ENCODE assay signal across 24 mouse cellular contexts in the genomic region with DNA sequence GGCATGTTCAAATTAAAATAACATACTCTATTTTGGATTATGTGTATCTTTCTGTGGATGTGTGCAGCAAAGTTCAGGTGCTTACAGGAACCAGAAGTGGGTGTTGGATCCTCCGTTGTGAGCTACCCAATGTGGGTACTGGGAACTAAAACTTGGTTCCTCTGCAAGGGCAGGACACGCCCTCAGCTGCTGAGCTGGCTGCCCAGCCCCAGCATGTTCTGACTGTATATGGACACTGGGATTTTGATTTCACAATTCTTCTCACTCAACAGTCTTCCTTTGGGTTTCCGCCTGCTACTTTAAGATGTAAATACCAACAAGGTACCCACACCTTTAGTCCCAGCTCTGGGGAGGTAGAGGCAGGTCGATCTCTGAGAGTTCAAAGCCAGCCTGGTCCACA. TPM values are rescaled to one million over a fixed set of nuclear protein-coding genes. Genes with fewer than 3 reads are reported as not detected.
DNase-seq lines count a peak whose midpoint lies in the region; ATAC-seq and TF ChIP-seq lines count a peak whose summit lies in the region.
"Had no signal": no experiment of that assay in that cellular context is flagged by ENCODE, and none has a peak within 500 bp of the region (broad histone marks: within the 10 kb centered on the region; RNA-seq: fewer than 3 reads in every experiment).

No protein-coding gene starts in this region.

- no peak for TF ChIP-seq EP300 in lung, postnatal 0 days (IDR thresholded peaks at IDR 0.05)

- peak; percentile 25; the same call in 1 of the 2 replicates for ATAC-seq in lung, postnatal 0 days
- ATAC-seq: activated CD4-positive, CD25-positive, alpha-beta regulatory T cell, adult 4 months; forebrain, embryonic 14.5 days; hindbrain, embryonic 16.5 days; Patski had no signal

- no peak overlapping the region for H3K4me3 ChIP-seq in lung, postnatal 0 days (ENCODE audit: low read depth, low read length)
- no peak overlapping the region for H3K4me3 ChIP-seq in macrophage (ENCODE audit: inconsistent target)
- H3K4me3 ChIP-seq in cerebellum, adult 2 months (replicated peaks; ENCODE audit: insufficient read depth, low read depth, low read length) = no peak overlapping the region
- H3K4me3 ChIP-seq: embryonic facial prominence, embryonic 15.5 days; erythroblast, embryonic 14.5 days; forebrain, embryonic 10.5 days; heart, embryonic 10.5 days; hindbrain, embryonic 12.5 days had no signal

- H3K9ac ChIP-seq in lung, postnatal 0 days (replicated peaks; ENCODE audit: low read depth) = no peak overlapping the region
- H3K9ac ChIP-seq: embryonic facial prominence, embryonic 15.5 days; hindbrain, embryonic 12.5 days had no signal

- peak; percentile 30 for DNase-seq in lung, postnatal 0 days (ENCODE audit: low spot score)
- DNase-seq in lung, postnatal 14 days = no peak
- DNase-seq in NIH3T3 (ENCODE audit: low read depth) = peak; percentile 10
- no peak for DNase-seq in retina, postnatal 1 day
- DNase-seq in thymus, postnatal 25 days = no peak
- DNase-seq in cerebellum, adult 2 months = no peak
- DNase-seq: adrenal gland, postnatal 14 days; cerebellum, adult 8-10 months; cerebellum, postnatal 14 days; embryo, embryonic 11 days; gastrocnemius, postnatal 36 days; heart, postnatal 10 days; heart, postnatal 4 days had no signal

- no peak overlapping the region for H3K27ac ChIP-seq in lung, postnatal 0 days (ENCODE audit: low read length)
- H3K27ac ChIP-seq in macrophage = peak overlapping the region; percentile 62; the same call in 1 of the 2 replicates
- no peak overlapping the region for H3K27ac ChIP-seq in cerebellum, adult 2 months (ENCODE audit: insufficient read depth, low read length)
- H3K27ac ChIP-seq: embryonic facial prominence, embryonic 15.5 days; forebrain, embryonic 10.5 days; heart, embryonic 10.5 days; hindbrain, embryonic 12.5 days had no signal

- H3K9me3 ChIP-seq in lung, postnatal 0 days (ENCODE audit: low read length) = no peaks in the 10 kb centered on the region
- H3K9me3 ChIP-seq: embryonic facial prominence, embryonic 15.5 days; forebrain, embryonic 10.5 days; heart, embryonic 10.5 days; hindbrain, embryonic 12.5 days had no signal

- no peak for TF ChIP-seq CTCF in lung, postnatal 0 days (IDR thresholded peaks at IDR 0.05)
- TF ChIP-seq CTCF in cerebellum, adult 2 months (IDR thresholded peaks at IDR 0.05; ENCODE audit: borderline replicate concordance, insufficient read depth, low read depth, low read length) = no peak

- 88% methylated on average over 4 of the region's 4 CpGs for WGBS in lung, postnatal 0 days
- 14% methylated on average over 4 of the region's 4 CpGs for WGBS in macrophage (ENCODE audit: missing documents)
- WGBS in cerebellum, adult 2 months = 93% methylated on average over 4 of the region's 4 CpGs

- peaks cover 22% of the 10 kb centered on the region for H3K36me3 ChIP-seq in lung, postnatal 0 days (ENCODE audit: insufficient read depth, low read length)
- peaks cover 21% of the 10 kb centered on the region; the same call in 1 of the 2 replicates for H3K36me3 ChIP-seq in macrophage (ENCODE audit: inconsistent target)

- no peaks in the 10 kb centered on the region for H3K27me3 ChIP-seq in lung, postnatal 0 days (replicated peaks; ENCODE audit: insufficient read depth, low read length)
- H3K27me3 ChIP-seq in cerebellum, adult 2 months (ENCODE audit: control insufficient read depth, insufficient read depth, low read length) = no peaks in the 10 kb centered on the region
- H3K27me3 ChIP-seq: embryonic facial prominence, embryonic 15.5 days; hindbrain, embryonic 12.5 days; Patski had no signal

- peaks cover 25% of the 10 kb centered on the region; the same call in 1 of the 2 replicates for H3K79me2 ChIP-seq in macrophage (ENCODE audit: inconsistent target)

- H3K4me1 ChIP-seq in lung, postnatal 0 days (ENCODE audit: insufficient read depth, low read depth, low read length) = no peaks in the 10 kb centered on the region
- H3K4me1 ChIP-seq in cerebellum, adult 2 months (ENCODE audit: control insufficient read depth, insufficient read depth, low read length) = no peaks in the 10 kb centered on the region
- H3K4me1 ChIP-seq: forebrain, embryonic 10.5 days; hindbrain, embryonic 12.5 days had no signal

- H3K4me2 ChIP-seq in lung, postnatal 0 days (replicated peaks; ENCODE audit: low read depth, low read length) = no peak overlapping the region
- H3K4me2 ChIP-seq: embryonic facial prominence, embryonic 15.5 days; hindbrain, embryonic 12.5 days had no signal

- no peak for TF ChIP-seq POLR2A in cerebellum, adult 2 months (IDR thresholded peaks at IDR 0.05; ENCODE audit: borderline replicate concordance, insufficient read depth, low read length)

RNA-seq across cellular contexts. Expression of a gene that starts 8.0 kb away (rescaled TPM):
- 14.6 and 15.1 TPM in 2 replicates for polyA plus RNA-seq in lung, postnatal 0 days (2015; fragmentation: Nextera tagmentation; extraction: Ambion mirVana)
- 10 to 100 TPM in 25 of 26 experiments, 1 to 10 TPM in 1; 9.5 to 58.4 (median 29.4) TPM for total RNA-seq in macrophage (2018; cell fraction: chromatin; rRNA removed)
- 100 to 1,000 TPM; 179 to 314 (median 239) TPM for total RNA-seq in macrophage (2018; cell fraction: cytosol; rRNA removed)
- total RNA-seq in macrophage (2018; cell fraction: nucleus; rRNA removed) = 100 to 1,000 TPM in 18 of 26 experiments, 10 to 100 TPM in 8; 65.8 to 235 (median 131) TPM
- polyA plus RNA-seq in macrophage (2018) = 139 to 375 TPM (median 273 TPM) in 3 replicates
- polyA plus RNA-seq in cerebellum, adult 2 months (2012; rRNA removed) = 12.0 and 13.6 TPM in 2 replicates

RNA-seq across cellular contexts. Expression of a gene that starts 40.1 kb away (rescaled TPM):
- polyA plus RNA-seq in lung, postnatal 0 days (2015; fragmentation: Nextera tagmentation; extraction: Ambion mirVana) = 107 and 110 TPM in 2 replicates
- 1 to 10 TPM in 1 of 26 experiments, under 1 TPM in 3, not detected in 22; 0.33 to 8.2 (median 0.53) TPM for total RNA-seq in macrophage (2018; cell fraction: chromatin; rRNA removed)
- total RNA-seq in macrophage (2018; cell fraction: cytosol; rRNA removed) = 1 to 10 TPM in 2 of 26 experiments, under 1 TPM in 23, not detected in 1; 0.06 to 1.2 (median 0.29) TPM
- total RNA-seq in macrophage (2018; cell fraction: nucleus; rRNA removed) = 1 to 10 TPM in 2 of 26 experiments, under 1 TPM in 12, not detected in 12; 0.23 to 1.9 (median 0.42) TPM
- 0.27 to 1.2 TPM in 2 of 3 replicates, not detected in the other for polyA plus RNA-seq in macrophage (2018)
- 6.0 and 7.4 TPM in 2 replicates for polyA plus RNA-seq in cerebellum, adult 2 months (2012; rRNA removed)
- total RNA-seq: MEL had no signal
- polyA plus RNA-seq: activated CD4-positive, CD25-positive, alpha-beta regulatory T cell, adult 4 months; Patski had no signal

Comparison
In these comparisons a context has a peak if more than half of its experiments do, and no peak if none do; other contexts are left out.
1. DNase-seq: peak in lung, postnatal 0 days (single experiment) and NIH3T3 (single experiment); none in lung, postnatal 14 days (single experiment), retina, postnatal 1 day (single experiment), thymus, postnatal 25 days (single experiment) and cerebellum, adult 2 months (0 of 2).
2. RNA of a gene that starts 40.1 kb away (polyA plus RNA-seq): 107 to 110 TPM in lung, postnatal 0 days; 6.0 to 7.4 TPM in cerebellum, adult 2 months and 0.27 to 1.2 TPM in macrophage; every median in the first group is over 10 times any median in the second.